Mouse (Mus musculus) liver, embryonic 14.5 days (tissue): ENCODE measurements around the gene Clic3. TPM values are rescaled to one million over a fixed set of nuclear protein-coding genes. Genes with fewer than 3 reads are reported as not detected.

Source experiments
- ATAC-seq: fragments of 200-750 bp; cut with Nextera tagmentation; 2 replicates; pipeline ENCODE4 v1.8.0; 2017; ENCODE audit warnings: moderate number of reproducible peaks, mild to moderate bottlenecking, moderate library complexity; ENCODE audit not compliant: insufficient read depth
- DNase-seq, 3 experiments: peaks; one replicate each; pipeline ENCODE4 v3.0.0-alpha.2; 2012 to 2013; ENCODE audit warnings: low read depth in 3 of 3, low spot score in 3 of 3
- H3K27ac ChIP-seq: fragments of 300-500 bp; sonication (generic); 2 replicates; pipeline ENCODE4 v1.5.1; 2014; ENCODE audit warnings: moderate library complexity, mild to moderate bottlenecking, control low read depth, inconsistent platforms
- H3K27me3 ChIP-seq: fragments of 300-500 bp; sonication (generic); 2 replicates; pipeline ENCODE4 v1.6.1; 2014; ENCODE audit warnings: mild to moderate bottlenecking, low read length, moderate library complexity; ENCODE audit not compliant: control insufficient read depth, insufficient read depth
- H3K36me3 ChIP-seq: fragments of 300-500 bp; sonication (generic); replicated peaks from 2 replicates; pipeline ENCODE4 v1.6.1; 2014; ENCODE audit warnings: low read depth; ENCODE audit not compliant: control insufficient read depth, insufficient read depth
- H3K4me1 ChIP-seq, 2 experiments: fragments of 200-500 bp in 1 of 2; fragments of 300-500 bp in 1 of 2; sonication (generic) in 1 of 2; replicated peaks; 2 replicates each; pipeline ENCODE4 v1.6.1; 2012 to 2014; ENCODE audit warnings: antibody characterized with exemption in 1 of 2, inconsistent platforms in 1 of 2, low read length in 1 of 2; ENCODE audit not compliant: control insufficient read depth in 2 of 2, insufficient read depth in 2 of 2
- H3K4me2 ChIP-seq: fragments of 300-500 bp; sonication (generic); 2 replicates; pipeline ENCODE4 v1.6.1; 2014; ENCODE audit warnings: low read depth, mild to moderate bottlenecking, control low read depth, moderate library complexity
- H3K4me3 ChIP-seq, 2 experiments: fragments of 200-500 bp in 1 of 2; fragments of 300-500 bp in 1 of 2; sonication (generic) in 1 of 2; 2 replicates each; pipeline ENCODE4 v1.5.1; 2012 to 2014; ENCODE audit warnings: low read depth in 2 of 2, low read length in 2 of 2, mild to moderate bottlenecking in 2 of 2, control low read depth in 1 of 2, inconsistent platforms in 1 of 2, moderate library complexity in 1 of 2; ENCODE audit not compliant: insufficient read depth in 1 of 2
- H3K9ac ChIP-seq: fragments of 300-500 bp; sonication (generic); replicated peaks from 2 replicates; pipeline ENCODE4 v1.6.1; 2014; ENCODE audit warnings: mild to moderate bottlenecking, control low read depth, moderate library complexity
- H3K9me3 ChIP-seq: fragments of 300-500 bp; sonication (generic); 2 replicates; pipeline ENCODE4 v1.6.1; 2016; ENCODE audit warnings: low read length, mixed read lengths; ENCODE audit not compliant: control insufficient read depth
- CTCF ChIP-seq: IDR thresholded peaks from 2 replicates; pipeline ENCODE4 v1.5.1; 2016; ENCODE audit warnings: antibody characterized with exemption, low read depth, control low read depth
- EP300 ChIP-seq: IDR thresholded peaks from 2 replicates; pipeline ENCODE4 v1.6.1; 2016; ENCODE audit warnings: antibody characterized with exemption, low read depth
- WGBS: fragments of 180-500 bp; shearing (Covaris S2); extraction: QIAGEN DNeasy Blood & Tissue Kit; methylation state at CpG from one replicate; pipeline ENCODE4 v1.1.7; 2014; ENCODE audit not compliant: insufficient replicate concordance; 5-methylcytosine and 5-hydroxymethylcytosine counted together
- polyA plus RNA-seq, 2 experiments: library from polyadenylated mRNA; depleted of rRNA in 1 of 2; stranded (reverse) in 1 of 2; unstranded in 1 of 2; fragments of >200 nt; fragmentation: Nextera tagmentation in 1 of 2; extraction: Ambion mirVana in 1 of 2; gene quantifications; 2 replicates each; pipeline versions ENCODE4 v1.2.1 to v1.2.3; 2012 to 2014

The Clic3 gene
- polyA plus RNA-seq, 2 experiments, result 0.08 to 0.27 TPM

GRCm38 (mm10) chr2:25442682-25443081, 14.0 kb upstream of the Clic3 start:
- DNase-seq (no peak), ATAC-seq (no peak)
- Histone ChIP-seq H3K9ac (no peak overlapping the region), H3K4me1 (no peaks in the 10 kb centered on the region), H3K9me3 (no peaks in the 10 kb centered on the region), H3K36me3 (no peaks in the 10 kb centered on the region), H3K4me2 (no peak overlapping the region), H3K27ac (no peak overlapping the region), H3K4me3 (no peak overlapping the region), H3K27me3 (no peaks in the 10 kb centered on the region)
- no peak for TF ChIP-seq EP300
- no peak for TF ChIP-seq CTCF
- WGBS, result 84% methylated on average over 14 of the region's 14 CpGs

- no peaks in the 10 kb centered on the region for H3K27me3 ChIP-seq
- H3K27ac ChIP-seq, result no peak overlapping the region
- no peak overlapping the region for H3K4me2 ChIP-seq
- DNase-seq (no peak), ATAC-seq (no peak)
- no peaks in the 10 kb centered on the region for H3K36me3 ChIP-seq
- 52% methylated on average over 8 of the region's 8 CpGs for WGBS
- TF ChIP-seq EP300 (no peak), CTCF (no peak)
- H3K9ac ChIP-seq, result no peak overlapping the region
- H3K9me3 ChIP-seq, result no peaks in the 10 kb centered on the region
- no peaks in the 10 kb centered on the region for H3K4me1 ChIP-seq
- H3K4me3 ChIP-seq, result no peak overlapping the region
Measured at GRCm38 (mm10) chr2:25450853-25451647, 5.6 kb upstream of the Clic3 start.

GRCm38 (mm10) chr2:25452951-25453350, 3.7 kb upstream of the Clic3 start:
- H3K4me1 ChIP-seq, result no peaks in the 10 kb centered on the region
- no peak overlapping the region for H3K4me2 ChIP-seq
- no peaks in the 10 kb centered on the region for H3K36me3 ChIP-seq
- TF ChIP-seq CTCF (no peak), EP300 (no peak)
- no peak overlapping the region for H3K27ac ChIP-seq
- H3K9ac ChIP-seq, result no peak overlapping the region
- H3K27me3 ChIP-seq, result no peaks in the 10 kb centered on the region
- no peak overlapping the region for H3K4me3 ChIP-seq
- ATAC-seq (no peak), DNase-seq (no peak)
- WGBS, result 36% methylated on average over 1 of the region's 1 CpGs
- no peaks in the 10 kb centered on the region for H3K9me3 ChIP-seq

DNA sequence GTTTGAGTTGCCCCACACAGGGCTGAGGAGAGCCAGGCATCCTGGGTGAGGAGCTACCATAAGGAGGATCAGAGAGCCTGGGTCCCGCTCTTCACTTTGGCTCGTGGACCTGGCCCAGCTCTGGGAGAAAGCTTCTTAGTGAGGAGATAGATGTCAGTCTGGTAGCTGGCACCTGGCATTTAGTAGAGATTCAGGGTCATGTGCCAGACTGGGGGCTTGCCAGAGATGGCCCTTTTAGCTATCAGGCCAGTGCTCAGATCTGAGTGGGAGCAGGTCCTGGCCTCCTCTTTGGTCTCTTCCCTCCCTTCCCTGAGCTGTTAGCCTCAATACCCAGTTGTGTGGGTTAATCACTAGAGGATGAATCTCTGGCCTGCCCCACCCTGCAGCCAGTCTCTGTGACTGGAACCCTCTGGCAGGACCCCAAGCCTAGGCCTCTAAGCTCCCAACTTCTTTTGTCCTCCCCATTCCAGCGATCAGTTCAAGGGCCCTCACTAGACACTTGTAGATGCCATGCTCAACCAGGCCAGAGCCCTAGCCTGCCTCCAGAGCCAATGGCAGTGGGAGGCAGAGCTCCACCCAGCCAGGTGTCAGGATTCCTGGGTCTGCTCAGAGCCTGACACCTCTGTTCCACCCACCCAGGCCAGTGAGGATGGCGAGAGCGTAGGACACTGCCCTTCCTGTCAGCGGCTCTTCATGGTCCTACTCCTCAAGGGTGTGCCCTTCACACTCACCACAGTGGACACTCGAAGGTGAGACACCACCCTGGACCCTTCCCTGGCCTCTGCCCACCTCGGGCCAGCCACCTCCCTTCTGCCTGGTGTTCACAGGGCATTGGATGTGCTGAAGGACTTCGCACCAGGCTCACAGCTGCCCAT, 621 bp downstream of the Clic3 start:
- no peak overlapping the region for H3K4me3 ChIP-seq
- no peak overlapping the region for H3K9ac ChIP-seq
- WGBS, result 73% methylated on average over 9 of the region's 9 CpGs
- peaks cover 4 to 11% of the 10 kb centered on the region in 2 experiments for H3K4me1 ChIP-seq
- H3K27ac ChIP-seq, result no peak overlapping the region
- ATAC-seq (no peak), DNase-seq (no peak)
- H3K9me3 ChIP-seq, result no peaks in the 10 kb centered on the region
- TF ChIP-seq EP300, result no peak
- no peak for TF ChIP-seq CTCF
- H3K27me3 ChIP-seq, result no peaks in the 10 kb centered on the region
- H3K36me3 ChIP-seq, result no peaks in the 10 kb centered on the region
- H3K4me2 ChIP-seq, result no peak overlapping the region

DNA sequence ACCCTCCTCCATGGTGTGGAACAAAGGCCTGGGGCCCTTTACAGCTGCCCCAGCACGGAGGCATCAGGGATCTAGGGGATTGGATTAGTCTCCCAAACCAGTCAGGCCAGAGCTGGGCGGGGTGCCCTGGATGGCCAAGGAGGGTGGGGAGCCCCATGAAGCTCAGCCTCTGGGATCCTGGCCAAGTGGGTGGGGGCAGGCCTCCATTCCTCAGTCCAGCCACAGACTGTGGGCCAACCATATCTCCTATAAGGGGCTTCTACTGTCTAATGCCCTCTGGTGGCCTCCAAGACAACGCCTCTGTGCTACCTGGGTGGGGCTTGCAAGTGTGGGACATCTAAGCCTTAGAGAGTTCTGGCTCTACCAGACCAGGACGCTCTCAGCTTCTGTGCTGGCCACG, 2.3 kb downstream of the Clic3 start:
- H3K27me3 ChIP-seq, result no peaks in the 10 kb centered on the region
- H3K27ac ChIP-seq, result no peak overlapping the region
- no peak overlapping the region for H3K4me2 ChIP-seq
- H3K9me3 ChIP-seq, result no peaks in the 10 kb centered on the region
- H3K9ac ChIP-seq, result no peak overlapping the region
- DNase-seq (no peak), ATAC-seq (no peak)
- WGBS, result 64% methylated on average over 5 of the region's 5 CpGs
- H3K4me3 ChIP-seq, result no peak overlapping the region
- H3K4me1 ChIP-seq, result peaks cover 4 to 11% of the 10 kb centered on the region in 2 experiments
- no peaks in the 10 kb centered on the region for H3K36me3 ChIP-seq
- no peak for TF ChIP-seq EP300
- TF ChIP-seq CTCF, result no peak; the same call in 1 of the 2 replicates
